Mouse (Mus musculus) forebrain, embryonic 10.5 days (tissue): ENCODE measurements around the gene Egr2. TPM values are rescaled to one million over a fixed set of nuclear protein-coding genes. Genes with fewer than 3 reads are reported as not detected.

Experiments
- DNase-seq: peaks from one replicate; pipeline ENCODE4 v3.0.0-alpha.2; 2017; ENCODE audit warnings: low spot score; ENCODE audit errors: extremely low spot score
- H3K27ac ChIP-seq: fragments of 300-500 bp; sonication (generic); 2 replicates; pipeline ENCODE4 v1.5.1; 2016; ENCODE audit warnings: mild to moderate bottlenecking
- H3K27me3 ChIP-seq: fragments of 300-500 bp; sonication (generic); 2 replicates; pipeline ENCODE4 v1.6.1; 2016; ENCODE audit warnings: mild to moderate bottlenecking; ENCODE audit not compliant: poor library complexity, severe bottlenecking
- H3K36me3 ChIP-seq: fragments of 300-500 bp; sonication (generic); replicated peaks from 2 replicates; pipeline ENCODE4 v1.6.1; 2016; ENCODE audit warnings: mild to moderate bottlenecking, moderate library complexity
- H3K4me1 ChIP-seq: fragments of 300-500 bp; sonication (generic); 2 replicates; pipeline ENCODE4 v1.6.1; 2016
- H3K4me3 ChIP-seq: fragments of 300-500 bp; sonication (generic); 2 replicates; pipeline ENCODE4 v1.5.1; 2016; ENCODE audit warnings: mild to moderate bottlenecking, moderate library complexity
- H3K9me3 ChIP-seq: fragments of 300-500 bp; sonication (generic); 2 replicates; pipeline ENCODE4 v1.6.1; 2016; ENCODE audit warnings: mild to moderate bottlenecking, moderate library complexity
- WGBS: fragments of 180-500 bp; shearing (Covaris S2); methylation state at CpG from one replicate; pipeline ENCODE4 v1.1.7; 2016; 5-methylcytosine and 5-hydroxymethylcytosine counted together
- polyA plus RNA-seq: library from polyadenylated mRNA; unstranded; fragments of >200 nt; fragmentation: Nextera tagmentation; extraction: Ambion mirVana; gene quantifications from 2 replicates; pipeline ENCODE4 v1.2.1, GENCODE M21; 2016

Egr2 gene
- polyA plus RNA-seq, 1 experiment from 2014 or later: not detected

GRCm38 (mm10) chr10:67548261-67548854, 13.1 kb downstream of the Egr2 start:
- peak; percentile 67 for DNase-seq
- Histone ChIP-seq H3K4me1 (peaks cover 42% of the 10 kb centered on the region), H3K36me3 (peaks cover 15% of the 10 kb centered on the region), H3K27ac (peak overlapping the region; percentile 98), H3K27me3 (peaks cover 49% of the 10 kb centered on the region), H3K9me3 (no peaks in the 10 kb centered on the region), H3K4me3 (peak overlapping the region; percentile 78)
- under 1% methylated on average over 73 of the region's 73 CpGs for WGBS

- H3K27me3 ChIP-seq: peaks cover 51% of the 10 kb centered on the region
- WGBS: under 1% methylated on average over 79 of the region's 79 CpGs
- peaks cover 42% of the 10 kb centered on the region for H3K4me1 ChIP-seq
- peak; percentile 88 for DNase-seq
- H3K27ac ChIP-seq: peak within 1 kb of the TSS; percentile 98
- no peaks in the 10 kb centered on the region for H3K9me3 ChIP-seq
- H3K36me3 ChIP-seq: peaks cover 15% of the 10 kb centered on the region
- peak within 1 kb of the TSS; percentile 78 for H3K4me3 ChIP-seq
These were observed 13.8 kb downstream of the Egr2 start, which contains the start of gene Ado for GRCm38 (mm10) chr10:67548877-67549731. TSS of gene Ado (minus strand) at chr10:67548955.

- Histone ChIP-seq H3K4me3 (no peak overlapping the region), H3K4me1 (peaks cover 17% of the 10 kb centered on the region), H3K9me3 (peaks cover 15% of the 10 kb centered on the region), H3K27ac (no peak overlapping the region), H3K36me3 (no peaks in the 10 kb centered on the region), H3K27me3 (peaks cover 93% of the 10 kb centered on the region)
- 86% methylated on average over 4 of the region's 4 CpGs for WGBS
- no peak for DNase-seq
These were observed 22.8 kb downstream of the Egr2 start for GRCm38 (mm10) chr10:67558053-67558452.

- WGBS: 22% methylated on average over 13 of the region's 13 CpGs
- DNase-seq: peak; percentile 55
- no peak overlapping the region for H3K4me3 ChIP-seq
These were observed 24.6 kb downstream of the Egr2 start for GRCm38 (mm10) chr10:67559765-67560394.

GRCm38 (mm10) chr10:67561185-67561584, 25.9 kb downstream of the Egr2 start:
- Histone ChIP-seq H3K4me3 (no peak overlapping the region), H3K4me1 (peaks cover 25% of the 10 kb centered on the region), H3K27ac (no peak overlapping the region), H3K9me3 (peaks cover 15% of the 10 kb centered on the region), H3K36me3 (no peaks in the 10 kb centered on the region), H3K27me3 (peaks cover 94% of the 10 kb centered on the region)
- DNase-seq: no peak
- WGBS: 73% methylated on average over 1 of the region's 1 CpGs

More at GRCm38 (mm10) chr10:67559765-67560394, 24.6 kb downstream of the Egr2 start:
- H3K36me3 ChIP-seq: no peaks in the 10 kb centered on the region
- peaks cover 94% of the 10 kb centered on the region for H3K27me3 ChIP-seq
- H3K27ac ChIP-seq: no peak overlapping the region
- H3K9me3 ChIP-seq: peaks cover 15% of the 10 kb centered on the region
- H3K4me1 ChIP-seq: peaks cover 17% of the 10 kb centered on the region

- no peak for DNase-seq
- no peaks in the 10 kb centered on the region for H3K9me3 ChIP-seq
- H3K27ac ChIP-seq: no peak overlapping the region
- H3K36me3 ChIP-seq: no peaks in the 10 kb centered on the region
- no peak overlapping the region for H3K4me3 ChIP-seq
- WGBS: 95% methylated on average over 7 of the region's 7 CpGs
- peaks cover 94% of the 10 kb centered on the region for H3K27me3 ChIP-seq
- peaks cover 21% of the 10 kb centered on the region for H3K4me1 ChIP-seq
These were observed 29.2 kb downstream of the Egr2 start for GRCm38 (mm10) chr10:67564509-67564908.

- Histone ChIP-seq H3K4me1 (peaks cover 9% of the 10 kb centered on the region), H3K27me3 (peaks cover 99% of the 10 kb centered on the region), H3K9me3 (no peaks in the 10 kb centered on the region), H3K27ac (no peak overlapping the region), H3K4me3 (no peak overlapping the region), H3K36me3 (no peaks in the 10 kb centered on the region)
- DNase-seq: no peak
- 58% methylated on average over 8 of the region's 8 CpGs for WGBS
These were observed 30.8 kb downstream of the Egr2 start for GRCm38 (mm10) chr10:67566104-67566503.

- Histone ChIP-seq H3K27ac (no peak overlapping the region), H3K9me3 (no peaks in the 10 kb centered on the region), H3K4me1 (peaks cover 9% of the 10 kb centered on the region), H3K4me3 (no peak overlapping the region), H3K36me3 (no peaks in the 10 kb centered on the region), H3K27me3 (peaks cover 95% of the 10 kb centered on the region)
- WGBS: 84% methylated on average over 7 of the region's 7 CpGs
- DNase-seq: no peak
These were observed 34.3 kb downstream of the Egr2 start for GRCm38 (mm10) chr10:67569539-67569938.

- Histone ChIP-seq H3K4me3 (no peak overlapping the region), H3K4me1 (no peaks in the 10 kb centered on the region), H3K27ac (no peak overlapping the region), H3K27me3 (peaks cover 80% of the 10 kb centered on the region), H3K36me3 (no peaks in the 10 kb centered on the region), H3K9me3 (no peaks in the 10 kb centered on the region)
- no peak for DNase-seq
- WGBS: 93% methylated on average over 14 of the region's 14 CpGs
These were observed 36.2 kb downstream of the Egr2 start for GRCm38 (mm10) chr10:67571443-67571842.

- no peak for DNase-seq
- WGBS: 84% methylated on average over 8 of the region's 8 CpGs
- Histone ChIP-seq H3K36me3 (no peaks in the 10 kb centered on the region), H3K4me3 (no peak overlapping the region), H3K27ac (no peak overlapping the region), H3K4me1 (no peaks in the 10 kb centered on the region), H3K27me3 (peaks cover 61% of the 10 kb centered on the region), H3K9me3 (no peaks in the 10 kb centered on the region)
These were observed 38.0 kb downstream of the Egr2 start for GRCm38 (mm10) chr10:67573310-67573709.

- Histone ChIP-seq H3K27me3 (0 out of 2 replicates have a peak, but pooled peaks cover 4% of the 10 kb centered on the region), H3K27ac (no peak overlapping the region), H3K9me3 (no peaks in the 10 kb centered on the region), H3K4me3 (no peak overlapping the region), H3K36me3 (no peaks in the 10 kb centered on the region), H3K4me1 (no peaks in the 10 kb centered on the region)
- WGBS: 87% methylated on average over 4 of the region's 4 CpGs
- DNase-seq: no peak
These were observed 44.6 kb downstream of the Egr2 start for GRCm38 (mm10) chr10:67579830-67580229.

GRCm38 (mm10) chr10:67581698-67582285, 46.5 kb downstream of the Egr2 start:
- Histone ChIP-seq H3K9me3 (no peaks in the 10 kb centered on the region), H3K4me1 (no peaks in the 10 kb centered on the region), H3K27ac (no peak overlapping the region), H3K4me3 (no peak overlapping the region), H3K36me3 (no peaks in the 10 kb centered on the region), H3K27me3 (no peaks in the 10 kb centered on the region)
- no peak for DNase-seq
- 86% methylated on average over 12 of the region's 12 CpGs for WGBS
